Mouse (Mus musculus): ENCODE data around the gene Arhgap35. TPM values are rescaled to one million over a fixed set of nuclear protein-coding genes. Genes with fewer than 3 reads are reported as not detected.
A peak's percentile ranks its signal among the peaks of the same experiment; 100 is the strongest.
"Not testable (repeated sequence)": the region's sequence is repeated elsewhere in the genome, so short reads cannot be mapped to it uniquely, and the experiment has no call there.

Gene Arhgap35
- total RNA-seq, 2 experiments from 2014 or later: 140 TPM

GRCm38 (mm10) chr7:16606808-16607207 lies 8.0 kb downstream of the Arhgap35 start:
- DNase-seq (ENCODE audit: low spot score in 2 of 2): not testable (repeated sequence)

- DNase-seq (ENCODE audit: low spot score in 2 of 2): no peak
Observed at GRCm38 (mm10) chr7:16604141-16604540, 10.7 kb downstream of the Arhgap35 start.

- DNase-seq (ENCODE audit: low spot score in 2 of 2): no peak
Observed at GRCm38 (mm10) chr7:16601683-16602102, 13.1 kb downstream of the Arhgap35 start.

GRCm38 (mm10) chr7:16599006-16599405 lies 15.8 kb downstream of the Arhgap35 start:
- no peak for DNase-seq (ENCODE audit: low spot score in 2 of 2)

GRCm38 (mm10) chr7:16591292-16591691 lies 23.5 kb downstream of the Arhgap35 start:
- DNase-seq (ENCODE audit: low spot score in 2 of 2): no peak

- DNase-seq (ENCODE audit: low spot score in 2 of 2): no peak
Observed at GRCm38 (mm10) chr7:16587649-16588048, 27.1 kb downstream of the Arhgap35 start.

- no peak for DNase-seq (ENCODE audit: low spot score in 2 of 2)
Observed at GRCm38 (mm10) chr7:16584384-16584783, 30.4 kb downstream of the Arhgap35 start.

- DNase-seq (ENCODE audit: low spot score in 2 of 2): no peak
Observed at GRCm38 (mm10) chr7:16583775-16584174, 31.0 kb downstream of the Arhgap35 start.

GRCm38 (mm10) chr7:16582299-16582698 lies 32.5 kb downstream of the Arhgap35 start:
- no peak for DNase-seq (ENCODE audit: low spot score in 2 of 2)

GRCm38 (mm10) chr7:16581276-16582100 lies 33.3 kb downstream of the Arhgap35 start:
- DNase-seq (ENCODE audit: low spot score in 2 of 2): no peak

- DNase-seq (ENCODE audit: low spot score in 2 of 2): no peak
Observed at GRCm38 (mm10) chr7:16576719-16577118, 38.1 kb downstream of the Arhgap35 start.

- no peak for DNase-seq (ENCODE audit: low spot score in 2 of 2)
Observed at GRCm38 (mm10) chr7:16571191-16571590, 43.6 kb downstream of the Arhgap35 start.

GRCm38 (mm10) chr7:16570737-16571136 lies 44.1 kb downstream of the Arhgap35 start:
- DNase-seq (ENCODE audit: low spot score in 2 of 2): no peak

GRCm38 (mm10) chr7:16564491-16564890 lies 50.3 kb downstream of the Arhgap35 start:
- DNase-seq (ENCODE audit: low spot score in 2 of 2): no peak

GRCm38 (mm10) chr7:16557783-16558538 lies 56.8 kb downstream of the Arhgap35 start:
- peak in 1 of 2 experiments; percentile 19 for DNase-seq (ENCODE audit: low spot score in 2 of 2)

GRCm38 (mm10) chr7:16557251-16557650 lies 57.5 kb downstream of the Arhgap35 start:
- no peak for DNase-seq (ENCODE audit: low spot score in 2 of 2)

GRCm38 (mm10) chr7:16554215-16554614 lies 60.6 kb downstream of the Arhgap35 start:
- no peak for DNase-seq (ENCODE audit: low spot score in 2 of 2)

GRCm38 (mm10) chr7:16551581-16551980 lies 63.2 kb downstream of the Arhgap35 start:
- no peak for DNase-seq (ENCODE audit: low spot score in 2 of 2)

GRCm38 (mm10) chr7:16549299-16549698 lies 65.5 kb downstream of the Arhgap35 start:
- DNase-seq (ENCODE audit: low spot score in 2 of 2): no peak

GRCm38 (mm10) chr7:16544770-16545169 lies 70.0 kb downstream of the Arhgap35 start:
- no peak for DNase-seq (ENCODE audit: low spot score in 2 of 2)

GRCm38 (mm10) chr7:16537220-16537903 lies 77.4 kb downstream of the Arhgap35 start:
- no peak for DNase-seq (ENCODE audit: low spot score in 2 of 2)

- DNase-seq (ENCODE audit: low spot score in 2 of 2): no peak
Observed at GRCm38 (mm10) chr7:16525995-16526394, 88.8 kb downstream of the Arhgap35 start.
